Mouse (Mus musculus): ENCODE results near the gene Zfr. TPM values are rescaled to one million over a fixed set of nuclear protein-coding genes. Genes with fewer than 3 reads are reported as not detected.

The Zfr gene
- polyA plus RNA-seq (2015; fragmentation: Nextera tagmentation; extraction: Ambion mirVana), result 77.5 and 78.4 TPM in 2 replicates

DNA sequence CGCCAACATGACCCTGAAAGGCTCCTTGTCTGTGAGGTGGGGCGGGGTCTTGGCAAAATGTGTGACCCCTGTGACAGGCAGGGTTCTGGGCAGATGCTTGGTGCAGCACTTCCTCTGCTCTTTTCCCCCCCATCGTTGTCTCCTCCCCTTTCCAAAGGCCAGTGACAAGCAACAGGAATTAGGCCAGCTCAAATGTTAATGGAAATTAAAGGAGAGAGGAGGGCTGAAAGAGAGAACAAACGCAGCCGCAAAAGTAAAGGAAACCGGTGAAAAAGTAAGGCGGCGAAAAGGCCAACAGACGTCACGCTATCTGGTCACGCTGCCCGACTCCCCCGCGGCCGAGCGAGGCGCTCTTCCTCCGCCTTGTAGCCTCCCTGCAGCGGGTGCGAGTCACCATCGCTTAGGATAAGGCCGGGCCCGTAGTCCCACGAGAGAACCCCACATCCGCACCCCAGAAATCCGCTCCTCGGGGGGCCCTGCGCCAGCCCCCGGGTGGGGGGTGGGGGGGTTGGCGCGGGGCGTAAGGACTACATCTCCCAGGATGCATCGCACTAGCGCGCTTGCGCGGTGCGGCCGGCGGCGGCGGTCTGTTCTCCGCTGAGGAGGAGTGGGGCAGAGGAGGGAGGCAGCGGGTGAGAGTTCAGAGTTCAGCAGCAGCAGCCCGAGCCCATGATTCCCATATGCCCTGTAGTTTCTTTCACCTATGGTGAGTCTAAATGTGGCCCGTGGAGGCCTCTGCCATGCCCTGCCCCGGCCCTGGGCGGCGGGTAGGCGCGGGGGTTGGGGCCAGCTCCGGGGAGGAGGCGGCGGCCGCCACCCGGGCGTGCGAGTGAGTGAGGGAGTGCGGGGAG, at the start of gene Zfr:
Zfr (plus strand) TSS at position 590 of the 851 bp plus-strand sequence.
- DNase-seq (ENCODE audit: low spot score), result peak; percentile 97

DNA sequence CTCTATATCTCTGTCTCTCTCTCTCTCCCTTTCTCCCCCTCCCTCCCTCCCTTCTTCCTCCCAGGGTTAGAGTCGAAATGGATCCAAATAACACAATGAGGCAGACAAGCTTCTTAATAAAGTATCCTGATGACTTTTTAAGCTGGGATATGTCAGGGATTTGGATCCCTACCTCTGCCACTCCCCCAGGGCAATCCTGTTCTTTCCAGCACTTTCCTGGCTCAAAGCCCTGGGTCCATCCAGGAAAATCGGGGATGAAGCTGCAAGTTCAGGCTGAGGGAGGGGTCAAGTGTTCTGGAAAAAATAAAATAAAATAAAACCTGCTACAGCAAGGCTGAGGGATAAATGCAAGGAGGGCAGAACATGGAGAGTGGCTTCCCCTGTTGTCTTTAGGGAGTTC, 49.7 kb upstream of the Zfr start:
- no peak for DNase-seq (ENCODE audit: low spot score)

GRCm38 (mm10) chr15:12068395-12069218, 49.0 kb upstream of the Zfr start:
- DNase-seq (ENCODE audit: low spot score), result peak; percentile 6

DNA sequence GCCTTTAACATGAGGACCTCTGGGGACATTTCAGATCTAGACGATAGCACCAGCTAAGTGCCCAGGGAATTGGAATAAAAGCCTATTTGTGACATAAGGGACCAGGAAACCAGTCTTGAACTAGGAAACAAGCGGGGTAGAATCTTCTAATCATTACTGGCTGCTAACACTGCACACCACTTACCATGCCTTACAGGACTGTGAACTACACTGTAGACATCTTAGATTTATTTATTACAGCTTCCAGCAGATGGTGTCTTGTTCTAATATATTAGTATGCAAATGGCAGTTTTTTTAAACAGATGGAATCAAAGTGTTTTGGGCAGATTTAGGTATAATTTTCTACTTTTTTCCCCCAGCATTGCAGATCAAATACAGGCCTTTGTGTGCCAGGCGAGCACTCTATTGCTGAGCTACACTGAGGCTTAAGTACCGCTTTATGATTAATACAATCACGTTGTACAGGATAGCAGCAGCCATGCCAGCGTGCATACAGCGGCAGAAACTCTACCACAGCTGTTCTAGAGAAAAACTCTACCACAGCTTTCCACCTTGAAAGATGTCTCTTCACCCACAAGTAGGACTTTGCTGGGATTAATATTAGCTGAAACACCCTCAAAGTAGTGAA, 44.8 kb upstream of the Zfr start:
- DNase-seq (ENCODE audit: low spot score), result no peak

DNA sequence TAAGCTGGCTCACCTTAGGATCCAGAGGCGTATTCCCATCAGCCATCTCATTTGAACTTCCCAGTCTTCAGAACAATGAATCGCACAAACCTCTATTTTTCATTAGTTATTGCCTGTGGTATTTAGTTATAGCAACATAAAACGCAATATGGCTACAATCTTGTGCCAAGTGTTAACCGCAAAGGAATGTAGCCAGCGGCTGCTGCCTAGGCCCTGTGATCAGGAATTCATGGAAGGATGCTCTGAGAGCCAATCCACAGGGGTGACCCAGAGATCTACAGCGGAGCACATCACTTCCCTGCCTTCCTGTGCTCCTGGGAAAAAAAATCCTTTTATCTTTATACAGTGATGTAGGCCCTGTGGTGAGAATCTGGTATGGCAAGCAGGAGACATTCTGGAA, 43.2 kb upstream of the Zfr start:
- DNase-seq (ENCODE audit: low spot score), result no peak

DNA sequence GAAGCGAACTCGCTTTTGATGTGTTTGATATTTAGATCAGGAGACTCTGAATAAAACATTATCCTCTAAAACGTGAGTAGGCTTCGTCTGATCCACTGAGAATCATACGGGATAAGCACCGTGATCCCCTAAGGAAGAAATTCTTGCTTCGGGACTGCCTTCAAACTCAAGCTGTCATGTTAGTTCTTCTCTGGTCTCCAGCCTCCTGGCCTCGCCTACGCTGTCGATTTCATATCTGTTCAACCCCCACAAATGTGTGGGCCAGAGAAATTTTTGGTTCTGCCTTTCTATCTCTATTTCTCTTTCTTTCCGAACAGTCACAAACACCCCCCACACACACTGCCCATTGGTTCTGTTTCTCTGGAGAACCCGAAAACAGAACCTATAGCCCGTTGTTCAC, 35.3 kb upstream of the Zfr start:
- no peak for DNase-seq (ENCODE audit: low spot score)

DNA sequence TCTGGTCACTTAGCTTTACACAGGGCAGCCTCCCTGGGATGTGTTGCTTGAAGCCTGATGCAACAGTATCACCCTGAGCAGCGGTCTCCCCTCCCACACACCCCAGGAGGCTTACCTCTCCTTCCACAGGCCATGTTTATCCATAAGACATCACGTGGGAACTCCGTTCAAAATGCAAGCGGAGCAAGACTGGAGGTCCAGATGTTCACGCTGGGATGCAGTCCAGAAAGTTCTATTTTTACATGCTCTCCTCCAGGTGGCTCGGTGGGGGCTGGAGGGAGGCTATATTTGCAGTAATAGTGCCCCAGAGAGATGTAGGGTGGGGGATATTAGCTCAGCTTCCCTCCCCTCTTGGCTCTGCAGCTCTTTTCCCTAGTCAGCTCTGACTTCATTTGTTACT, 33.5 kb upstream of the Zfr start:
- DNase-seq (ENCODE audit: low spot score), result no peak

GRCm38 (mm10) chr15:12084859-12085258, 32.8 kb upstream of the Zfr start:
- peak; percentile 53 for DNase-seq (ENCODE audit: low spot score)

DNA sequence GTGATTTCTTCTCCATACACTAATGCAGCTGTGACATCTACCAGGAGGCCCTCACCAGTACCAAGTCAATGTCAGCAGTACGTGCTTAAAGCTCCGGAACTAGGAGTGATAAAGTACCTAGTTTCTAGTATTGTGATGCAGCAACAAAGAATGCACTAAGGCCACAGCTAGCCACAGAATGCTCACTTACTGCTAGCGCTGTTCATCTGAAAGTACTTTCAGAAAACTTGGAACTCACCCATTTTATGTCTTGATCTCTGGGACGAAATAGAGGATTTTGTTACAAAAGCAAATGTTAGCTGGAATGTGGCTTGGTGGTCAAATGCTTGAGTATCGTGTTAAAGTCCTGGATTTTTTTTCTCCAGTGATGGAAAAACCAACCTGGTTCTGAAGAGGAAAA, 30.0 kb upstream of the Zfr start:
- no peak for DNase-seq (ENCODE audit: low spot score)

- DNase-seq (ENCODE audit: low spot score), result no peak
Observed at GRCm38 (mm10) chr15:12088091-12088490, 29.5 kb upstream of the Zfr start.

DNA sequence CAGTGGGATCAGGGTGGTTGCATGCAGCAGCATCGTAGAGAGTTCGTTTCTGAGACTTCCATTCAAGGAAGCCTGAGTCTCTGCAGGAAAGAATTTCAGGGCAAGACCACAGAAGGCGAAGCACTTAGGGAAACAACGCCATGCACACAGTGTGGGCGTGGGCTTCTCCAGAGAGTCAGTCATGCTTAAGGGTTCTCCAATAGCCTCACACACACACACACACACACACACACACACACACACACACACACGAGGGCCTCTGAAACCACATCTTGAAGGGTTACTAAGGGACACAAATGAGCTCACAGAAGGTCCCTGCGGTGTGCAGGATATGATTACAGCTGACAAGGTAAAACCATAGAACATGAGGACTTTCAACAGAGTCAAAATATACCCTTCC, 27.5 kb upstream of the Zfr start:
- no peak for DNase-seq (ENCODE audit: low spot score)

- no peak for DNase-seq (ENCODE audit: low spot score)
Observed at GRCm38 (mm10) chr15:12090981-12091669, 26.5 kb upstream of the Zfr start.

- DNase-seq (ENCODE audit: low spot score), result peak; percentile 69
Observed at GRCm38 (mm10) chr15:12091781-12092458, 25.7 kb upstream of the Zfr start.

DNA sequence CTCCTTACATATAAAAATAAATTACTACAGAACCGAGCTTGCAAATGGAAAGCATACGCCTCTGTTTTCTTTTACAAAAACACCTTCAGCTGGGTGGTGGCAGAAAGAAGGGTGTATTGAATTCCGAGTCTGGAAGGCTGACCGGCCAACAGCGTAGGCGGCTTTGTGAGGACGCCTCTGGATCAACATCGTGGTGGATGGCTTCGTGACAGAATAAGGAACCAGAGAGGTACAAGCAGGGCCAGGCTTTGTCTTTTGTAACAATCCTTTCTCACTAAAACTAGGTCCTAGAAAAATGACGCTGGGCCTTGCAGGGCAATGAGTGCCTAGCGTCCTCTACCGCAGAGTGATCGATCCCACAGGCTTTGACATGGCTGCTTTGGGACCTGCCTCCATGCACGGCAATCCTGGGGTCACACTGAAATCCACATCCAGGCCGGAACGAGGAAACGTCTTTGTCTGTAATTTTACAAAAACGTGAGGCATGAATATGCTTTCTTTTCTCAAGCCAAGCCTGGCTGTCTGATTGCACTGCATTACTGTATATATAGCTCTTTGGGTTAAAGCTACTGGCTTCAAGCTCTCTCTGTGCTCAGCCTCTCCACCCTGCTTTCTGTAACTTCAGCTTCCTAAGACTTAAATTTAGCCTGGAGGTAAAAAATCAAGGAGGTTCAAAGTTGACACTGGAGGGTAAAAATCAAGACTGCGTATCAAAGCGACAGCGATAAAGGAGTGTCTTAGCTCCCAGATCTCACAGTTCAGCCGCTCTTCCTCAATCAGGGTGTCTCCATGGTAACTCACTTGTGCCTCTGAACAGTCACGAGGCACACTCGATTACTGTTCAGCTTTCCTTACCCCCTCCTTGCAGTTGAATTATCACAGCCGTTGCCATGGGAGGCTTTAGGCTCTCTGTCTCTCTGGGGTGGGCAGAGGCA, 24.3 kb upstream of the Zfr start:
- no peak for DNase-seq (ENCODE audit: low spot score)

DNA sequence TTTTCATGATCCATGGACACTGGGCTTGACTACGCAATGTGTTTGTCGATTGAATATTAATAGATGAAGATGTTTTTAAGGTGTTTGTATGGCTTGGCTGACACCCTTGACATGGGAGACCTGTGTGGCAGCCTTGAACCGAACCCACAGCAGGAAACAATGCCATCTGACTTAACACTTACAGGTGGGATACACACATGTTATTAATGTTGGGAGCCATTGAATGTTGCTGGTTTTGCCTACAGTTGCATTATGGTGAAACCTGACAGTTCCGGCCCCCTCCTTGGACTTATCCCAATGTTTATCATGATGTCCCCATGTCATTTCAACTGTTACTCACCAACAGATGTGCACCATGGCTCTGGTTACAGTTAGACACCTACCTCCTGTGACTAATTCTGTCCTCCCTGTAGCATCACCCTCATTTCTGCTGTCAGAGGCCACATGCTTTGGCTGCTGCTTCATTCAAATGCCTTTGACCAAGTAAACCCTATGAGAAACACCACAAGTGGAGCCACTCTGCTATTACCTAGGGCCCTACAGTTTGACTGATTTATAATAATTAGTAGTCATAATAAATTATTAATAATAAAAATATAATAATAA, 23.6 kb upstream of the Zfr start:
- DNase-seq (ENCODE audit: low spot score), result no peak

- DNase-seq (ENCODE audit: low spot score), result no peak
Observed at GRCm38 (mm10) chr15:12096447-12096846, 21.2 kb upstream of the Zfr start.

DNA sequence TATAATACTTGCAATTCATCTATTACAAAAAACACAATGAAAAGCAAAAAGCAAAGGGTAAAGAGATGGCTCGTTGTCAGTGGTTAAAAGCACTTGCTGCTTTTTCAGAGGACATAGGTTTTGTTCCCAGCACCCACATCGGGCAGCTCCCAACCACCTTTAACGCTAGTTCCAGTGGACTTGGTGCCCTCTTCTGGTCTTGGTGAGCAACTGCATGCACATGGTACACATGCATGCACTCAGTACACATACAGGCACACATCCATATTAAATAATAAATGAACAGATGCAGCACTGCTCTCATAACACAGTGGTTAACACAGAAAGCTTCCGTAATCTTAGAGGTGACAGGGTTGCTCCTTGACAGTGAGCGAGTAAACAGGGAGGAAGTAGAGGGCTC, 20.3 kb upstream of the Zfr start:
- no peak for DNase-seq (ENCODE audit: low spot score)

- DNase-seq (ENCODE audit: low spot score), result no peak
Observed at GRCm38 (mm10) chr15:12100912-12101311, 16.7 kb upstream of the Zfr start.

DNA sequence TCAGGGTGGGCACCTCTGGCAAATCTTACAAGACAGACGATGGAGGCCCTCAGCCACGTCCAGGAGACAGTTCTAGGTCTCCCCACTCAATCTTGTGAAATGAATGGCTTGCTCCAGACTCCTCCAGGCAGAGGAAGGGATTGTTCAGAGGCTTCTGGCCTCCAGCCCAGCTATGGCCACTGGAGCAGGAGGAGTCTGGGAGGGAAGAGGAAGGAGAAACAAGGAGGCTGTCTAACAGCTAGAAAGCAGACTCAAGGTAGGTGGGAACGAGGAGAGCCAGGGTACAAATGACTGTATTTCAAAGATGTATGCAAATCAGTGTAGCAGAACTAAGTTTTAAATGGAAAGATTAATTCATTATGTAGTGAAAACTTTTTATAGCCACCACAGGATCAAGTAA, 13.9 kb upstream of the Zfr start:
- DNase-seq (ENCODE audit: low spot score), result no peak
